Comparison of ENCODE assay signal across 8 mouse cellular contexts in the genomic region with DNA sequence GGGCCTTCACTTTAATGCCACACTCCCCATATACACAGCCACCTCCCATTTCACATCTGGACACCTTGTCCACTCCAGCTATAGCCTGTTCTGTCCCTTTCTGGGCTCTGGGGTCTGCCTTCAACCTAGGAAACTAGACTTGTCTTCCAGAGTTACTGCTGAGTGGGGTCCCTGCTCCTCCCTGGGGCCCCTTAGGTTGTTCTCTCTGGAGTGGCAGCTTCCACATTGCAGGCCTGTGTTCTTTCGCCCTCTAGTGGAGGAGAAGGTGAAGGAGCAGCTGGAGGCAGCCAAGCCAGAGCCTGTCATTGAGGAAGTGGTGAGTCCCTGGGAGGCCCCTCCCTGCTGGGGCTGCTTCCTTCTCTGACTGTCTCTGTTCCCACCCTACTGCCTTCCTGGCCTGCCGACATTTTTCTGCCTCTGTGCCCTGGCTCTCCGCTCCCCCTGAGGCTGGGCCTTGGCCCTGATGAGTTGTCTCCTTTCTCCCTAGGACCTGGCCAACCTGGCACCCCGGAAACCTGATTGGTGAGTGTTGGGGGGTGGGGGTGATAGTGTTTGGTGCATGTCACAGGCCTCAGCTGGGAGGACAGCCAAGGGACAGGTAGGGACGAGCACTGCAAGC. TPM values are rescaled to one million over a fixed set of nuclear protein-coding genes. Genes with fewer than 3 reads are reported as not detected.
DNase-seq lines count a peak whose midpoint lies in the region; ATAC-seq and TF ChIP-seq lines count a peak whose summit lies in the region.

No protein-coding gene starts in this region.

- H3K4me3 ChIP-seq in E14TG2a.4 (replicated peaks; ENCODE audit: low read length): no peak overlapping the region; the same call in 1 of the 2 replicates
- no peak overlapping the region for H3K4me3 ChIP-seq in forebrain, embryonic 14.5 days (ENCODE audit: low read depth, low read length)
- H3K4me3 ChIP-seq in neural tube, embryonic 14.5 days (ENCODE audit: low read depth, low read length): no peak overlapping the region

- no peak overlapping the region for H3K27ac ChIP-seq in forebrain, embryonic 14.5 days (ENCODE audit: low read depth, low read length)
- no peak overlapping the region for H3K27ac ChIP-seq in neural tube, embryonic 14.5 days (ENCODE audit: low read depth, low read length)

- H3K4me1 ChIP-seq in E14TG2a.4 (replicated peaks; ENCODE audit: low read depth, low read length): peaks cover 20% of the 10 kb centered on the region
- H3K4me1 ChIP-seq in forebrain, embryonic 14.5 days (ENCODE audit: control insufficient read depth, insufficient read depth, low read length): no peaks in the 10 kb centered on the region
- H3K4me1 ChIP-seq in neural tube, embryonic 14.5 days (ENCODE audit: control insufficient read depth, insufficient read depth, low read length): no peaks in the 10 kb centered on the region

- ATAC-seq in cerebellum, adult (ENCODE audit: insufficient number of reproducible peaks, low FRiP score, low TSS enrichment): peak; percentile 76; the same call in 1 of the 2 replicates
- ATAC-seq in forebrain, embryonic 14.5 days: peak; percentile 87
- ATAC-seq in neural tube, embryonic 14.5 days (ENCODE audit: low read depth): peak; percentile 85

- H3K9ac ChIP-seq in forebrain, embryonic 14.5 days (ENCODE audit: low read length): no peak overlapping the region
- no peak overlapping the region for H3K9ac ChIP-seq in neural tube, embryonic 14.5 days (replicated peaks; ENCODE audit: low read depth, low read length)

- WGBS in forebrain, embryonic 14.5 days: 60% methylated on average over 5 of the region's 5 CpGs
- 48% methylated on average over 5 of the region's 5 CpGs for WGBS in neural tube, embryonic 14.5 days

- peaks cover 79% of the 10 kb centered on the region for H3K36me3 ChIP-seq in E14TG2a.4 (ENCODE audit: insufficient read depth, low read length)
- peaks cover 32% of the 10 kb centered on the region; the same call in 1 of the 2 replicates for H3K36me3 ChIP-seq in forebrain, embryonic 14.5 days (ENCODE audit: control insufficient read depth, insufficient read depth, low read length)
- H3K36me3 ChIP-seq in neural tube, embryonic 14.5 days (ENCODE audit: control insufficient read depth, insufficient read depth, low read length): peaks cover 7% of the 10 kb centered on the region; the same call in 1 of the 2 replicates

- no peak overlapping the region for H3K4me2 ChIP-seq in forebrain, embryonic 14.5 days (ENCODE audit: low read length)
- no peak overlapping the region; the same call in 1 of the 2 replicates for H3K4me2 ChIP-seq in neural tube, embryonic 14.5 days (ENCODE audit: low read depth, low read length)

- peak; percentile 75 for TF ChIP-seq CTCF in E14TG2a.4 (conservative IDR thresholded peaks at IDR 0.05; ENCODE audit: low read length)

- intact Hi-C loops in heart, postnatal 10 days (cut with DNase I): loop anchor here (1.0 to 5.0 kb wide), 5 partner anchors 37 to 297 kb away; a partner anchor contains a TSS

- no peaks in the 10 kb centered on the region for H3K9me3 ChIP-seq in E14TG2a.4 (ENCODE audit: low read length)
- no peaks in the 10 kb centered on the region for H3K9me3 ChIP-seq in forebrain, embryonic 14.5 days (replicated peaks; ENCODE audit: control insufficient read depth, low read length)
- no peaks in the 10 kb centered on the region for H3K9me3 ChIP-seq in neural tube, embryonic 14.5 days (ENCODE audit: control insufficient read depth, low read length)

- no peaks in the 10 kb centered on the region for H3K27me3 ChIP-seq in E14TG2a.4 (ENCODE audit: insufficient read depth, low read length)
- no peaks in the 10 kb centered on the region for H3K27me3 ChIP-seq in forebrain, embryonic 14.5 days (replicated peaks; ENCODE audit: control insufficient read depth, insufficient read depth, low read length)
- H3K27me3 ChIP-seq in neural tube, embryonic 14.5 days (ENCODE audit: control insufficient read depth, insufficient read depth, low read length): no peaks in the 10 kb centered on the region

- DNase-seq in forebrain, embryonic 14.5 days (ENCODE audit: low spot score): peak; percentile 83
- DNase-seq in heart, postnatal 10 days: peak; percentile 89 to 91
- DNase-seq in layer of hippocampus, adult 11-12 months (ENCODE audit: low spot score): peak; percentile 84
- DNase-seq in lung, adult 18-20 months: peak; percentile 87 to 89
- peak; percentile 73 for DNase-seq in testis, postnatal 10 days (ENCODE audit: low spot score)

RNA-seq across cellular contexts. Expression of a gene that starts 31.9 kb away (rescaled TPM):
- polyA plus RNA-seq in forebrain, embryonic 14.5 days (2014; fragmentation: Nextera tagmentation; extraction: Ambion mirVana): 0.33 TPM in 1 of 2 replicates, not detected in the other
- total RNA-seq in heart, postnatal 10 days (2021): over 10,000 TPM; 11,120 to 11,825 TPM
- polyA plus RNA-seq in neural tube, embryonic 14.5 days (2014; fragmentation: Nextera tagmentation; extraction: Ambion mirVana): 0.50 and 0.66 TPM in 2 replicates

RNA-seq across cellular contexts. Expression of a gene that starts 37.2 kb away (rescaled TPM):
- 4.0 and 4.7 TPM in 2 replicates for polyA plus RNA-seq in forebrain, embryonic 14.5 days (2014; fragmentation: Nextera tagmentation; extraction: Ambion mirVana)
- 10 to 100 TPM; 11.5 to 13.4 TPM for total RNA-seq in heart, postnatal 10 days (2021)
- 5.2 and 11.3 TPM in 2 replicates for polyA plus RNA-seq in neural tube, embryonic 14.5 days (2014; fragmentation: Nextera tagmentation; extraction: Ambion mirVana)

RNA-seq across cellular contexts. Expression of a gene that starts 53.4 kb away (rescaled TPM):
- 119 and 120 TPM in 2 replicates for polyA plus RNA-seq in forebrain, embryonic 14.5 days (2014; fragmentation: Nextera tagmentation; extraction: Ambion mirVana)
- total RNA-seq in heart, postnatal 10 days (2021): 10 to 100 TPM; 69.6 to 78.9 TPM
- 101 and 112 TPM in 2 replicates for polyA plus RNA-seq in neural tube, embryonic 14.5 days (2014; fragmentation: Nextera tagmentation; extraction: Ambion mirVana)

RNA-seq across cellular contexts. Expression of a gene that starts 55.8 kb away (rescaled TPM):
- polyA plus RNA-seq in forebrain, embryonic 14.5 days (2014; fragmentation: Nextera tagmentation; extraction: Ambion mirVana): 0.86 and 2.7 TPM in 2 replicates
- total RNA-seq in heart, postnatal 10 days (2021): 1 to 10 TPM; 8.3 to 8.7 TPM
- 4.8 and 5.0 TPM in 2 replicates for polyA plus RNA-seq in neural tube, embryonic 14.5 days (2014; fragmentation: Nextera tagmentation; extraction: Ambion mirVana)
